Mouse (Mus musculus) kidney, adult 2 months (tissue): ENCODE results near the gene Dnah17.

Experiments used
- CTCF ChIP-seq: fragments of 200-500 bp; conservative IDR thresholded peaks from 2 replicates; pipeline ENCODE4 v1.5.1; 2011; ENCODE audit warnings: low read depth, mild to moderate bottlenecking, control low read depth, low read length, moderate library complexity, mixed read lengths; ENCODE audit not compliant: insufficient read depth, insufficient read length
- POLR2A ChIP-seq: fragments of 200-500 bp; IDR thresholded peaks from one replicate; pipeline ENCODE4 v1.6.1; 2011; ENCODE audit warnings: low read depth, low read length, control low read depth

GRCm38 (mm10) chr11:117995255-117995654 is 135.2 kb downstream of the Dnah17 start:
- TF ChIP-seq CTCF (no peak), POLR2A (no peak)
